Mouse (Mus musculus) ovary, adult 18-20 months (tissue): ENCODE measurements around the gene Srpk2.
"Not testable (repeated sequence)": the region's sequence is repeated elsewhere in the genome, so short reads cannot be mapped to it uniquely, and the experiment has no call there.

Experiments
- DNase-seq: peaks from one replicate; pipeline ENCODE4 v3.0.0; 2022; ENCODE audit warnings: low spot score, mixed read lengths

Srpk2 gene

GRCm38 (mm10) chr5:23684517-23684916 is at the start of gene Srpk2:
Gene Srpk2, minus strand, starts transcription at chr5:23684617.
- DNase-seq, result no peak

- no peak for DNase-seq
Measured at GRCm38 (mm10) chr5:23721956-23722355, 37.5 kb upstream of the Srpk2 start.

GRCm38 (mm10) chr5:23718881-23719328 is 34.5 kb upstream of the Srpk2 start:
- DNase-seq, result no peak

GRCm38 (mm10) chr5:23718182-23718534 is 33.7 kb upstream of the Srpk2 start:
- no peak for DNase-seq

GRCm38 (mm10) chr5:23717469-23718181 is 33.2 kb upstream of the Srpk2 start:
- DNase-seq, result no peak

GRCm38 (mm10) chr5:23713401-23714335 is 29.3 kb upstream of the Srpk2 start:
- DNase-seq, result no peak

- peak; percentile 73 for DNase-seq
Measured at GRCm38 (mm10) chr5:23712130-23713001, 27.9 kb upstream of the Srpk2 start.

GRCm38 (mm10) chr5:23711671-23712129 is 27.3 kb upstream of the Srpk2 start:
- DNase-seq, result not testable (repeated sequence)

- DNase-seq, result no peak
Measured at GRCm38 (mm10) chr5:23711244-23711643, 26.8 kb upstream of the Srpk2 start.

- no peak for DNase-seq
Measured at GRCm38 (mm10) chr5:23709661-23710060, 25.2 kb upstream of the Srpk2 start.

GRCm38 (mm10) chr5:23706601-23707597 is 22.5 kb upstream of the Srpk2 start:
- DNase-seq, result not testable (repeated sequence)

GRCm38 (mm10) chr5:23697457-23697856 is 13.0 kb upstream of the Srpk2 start:
- DNase-seq, result no peak

GRCm38 (mm10) chr5:23683431-23683830 is 986 bp downstream of the Srpk2 start:
- DNase-seq, result no peak

- DNase-seq, result no peak
Measured at GRCm38 (mm10) chr5:23679006-23679405, 5.4 kb downstream of the Srpk2 start.

GRCm38 (mm10) chr5:23677883-23678282 is 6.5 kb downstream of the Srpk2 start:
- DNase-seq, result no peak

- no peak for DNase-seq
Measured at GRCm38 (mm10) chr5:23677072-23677453, 7.4 kb downstream of the Srpk2 start.

- peak; percentile 21 for DNase-seq
Measured at GRCm38 (mm10) chr5:23676156-23677071, 8.0 kb downstream of the Srpk2 start.

- DNase-seq, result peak; percentile 60
Measured at GRCm38 (mm10) chr5:23675499-23676155, 8.8 kb downstream of the Srpk2 start.
